Mouse (Mus musculus): ENCODE results near the gene Col7a1. TPM values are rescaled to one million over a fixed set of nuclear protein-coding genes. Genes with fewer than 3 reads are reported as not detected.
A peak's percentile ranks its signal among the peaks of the same experiment; 100 is the strongest.

Gene Col7a1
- polyA plus RNA-seq, 1 experiment from 2014 or later = 1.9 TPM

DNA sequence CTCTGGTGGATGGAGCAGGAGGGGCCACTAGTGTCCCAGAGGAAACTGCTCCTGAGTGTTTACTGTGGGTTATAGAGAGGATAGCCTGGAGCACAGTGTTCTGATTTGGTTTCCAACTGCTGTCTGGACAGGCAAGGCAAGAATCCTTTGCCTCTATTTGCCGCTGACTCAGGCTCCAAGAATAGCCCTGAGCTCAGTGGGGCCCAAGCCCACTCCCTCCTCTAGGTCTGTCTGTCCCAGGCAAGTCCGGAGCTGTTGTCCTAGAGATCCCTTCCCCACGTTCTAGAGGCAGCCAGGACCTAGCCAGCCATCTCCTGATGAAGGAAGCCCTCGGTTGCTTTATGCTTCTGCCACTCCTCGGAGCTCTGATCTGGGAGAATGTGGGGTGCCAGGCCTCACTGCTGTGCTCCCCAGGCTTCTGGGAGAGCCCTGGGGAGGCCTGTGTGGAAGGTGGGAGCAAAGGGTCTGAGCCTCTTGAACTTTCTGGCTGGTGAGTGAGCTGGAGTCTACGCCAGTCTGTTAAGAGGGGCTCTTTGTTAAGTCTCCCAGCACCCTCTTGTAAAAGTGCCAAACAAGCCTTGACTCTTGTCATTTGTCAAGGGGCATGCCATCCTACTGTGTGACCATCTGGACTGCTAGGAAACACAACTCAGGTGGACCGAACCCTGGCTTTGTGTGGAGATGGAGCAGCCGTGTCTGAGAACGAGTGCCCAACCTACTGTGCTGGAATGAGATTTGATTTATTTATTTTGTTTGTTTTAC is 3.2 kb upstream of the Col7a1 start:
- no peak for ATAC-seq (ENCODE audit: low FRiP score, low read depth)

DNA sequence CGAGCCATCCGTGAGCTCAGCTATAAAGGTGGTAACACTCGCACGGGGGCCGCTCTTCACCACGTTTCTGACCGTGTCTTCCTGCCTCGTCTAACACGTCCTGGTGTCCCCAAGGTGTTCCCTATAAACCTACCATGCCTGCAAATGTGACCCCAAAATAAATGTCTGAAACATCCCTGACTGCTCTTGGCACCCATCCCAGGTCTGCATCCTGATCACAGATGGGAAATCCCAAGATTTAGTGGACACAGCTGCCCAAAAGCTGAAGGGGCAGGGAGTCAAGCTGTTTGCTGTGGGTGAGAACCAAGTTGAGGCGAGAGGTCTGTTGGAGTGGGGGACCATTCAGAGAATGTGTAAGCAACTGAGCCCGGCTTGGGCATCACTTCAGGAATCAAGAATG is 1.9 kb downstream of the Col7a1 start:
- Histone ChIP-seq H3K27ac (no peak overlapping the region), H3K9ac (no peak overlapping the region), H3K4me1 (no peaks in the 10 kb centered on the region; the same call in 1 of the 2 replicates), H3K9me3 (no peaks in the 10 kb centered on the region), H3K4me3 (no peak overlapping the region), H3K36me3 (peaks cover 7% of the 10 kb centered on the region), H3K4me2 (replicated peaks) (no peak overlapping the region), H3K27me3 (replicated peaks) (peaks cover 25% of the 10 kb centered on the region)
- ATAC-seq (ENCODE audit: low FRiP score, low read depth) = no peak
- 93% methylated on average over 11 of the region's 11 CpGs for WGBS

More for the DNA sequence above, 3.2 kb upstream of the Col7a1 start:
- no peak overlapping the region for H3K4me2 ChIP-seq (replicated peaks)
- H3K27me3 ChIP-seq (replicated peaks) = peaks cover 25% of the 10 kb centered on the region
- no peak overlapping the region for H3K9ac ChIP-seq
- peaks cover 57% of the 10 kb centered on the region for H3K36me3 ChIP-seq
- no peaks in the 10 kb centered on the region for H3K9me3 ChIP-seq
- no peaks in the 10 kb centered on the region; the same call in 1 of the 2 replicates for H3K4me1 ChIP-seq
- H3K27ac ChIP-seq = no peak overlapping the region
- no peak overlapping the region for H3K4me3 ChIP-seq
- WGBS = 84% methylated on average over 9 of the region's 9 CpGs

- no peak for ATAC-seq (ENCODE audit: low FRiP score, low read depth)
- no peak overlapping the region for H3K4me3 ChIP-seq
- peaks cover 2% of the 10 kb centered on the region; the same call in 1 of the 2 replicates for H3K36me3 ChIP-seq
- no peak overlapping the region for H3K4me2 ChIP-seq (replicated peaks)
- H3K9me3 ChIP-seq = no peaks in the 10 kb centered on the region
- no peak overlapping the region for H3K9ac ChIP-seq
- no peaks in the 10 kb centered on the region; the same call in 1 of the 2 replicates for H3K4me1 ChIP-seq
- 89% methylated on average over 11 of the region's 11 CpGs for WGBS
- H3K27me3 ChIP-seq (replicated peaks) = peaks cover 25% of the 10 kb centered on the region
- H3K27ac ChIP-seq = no peak overlapping the region
Measured at GRCm38 (mm10) chr9:108955846-108956245, 2.5 kb downstream of the Col7a1 start.

DNA sequence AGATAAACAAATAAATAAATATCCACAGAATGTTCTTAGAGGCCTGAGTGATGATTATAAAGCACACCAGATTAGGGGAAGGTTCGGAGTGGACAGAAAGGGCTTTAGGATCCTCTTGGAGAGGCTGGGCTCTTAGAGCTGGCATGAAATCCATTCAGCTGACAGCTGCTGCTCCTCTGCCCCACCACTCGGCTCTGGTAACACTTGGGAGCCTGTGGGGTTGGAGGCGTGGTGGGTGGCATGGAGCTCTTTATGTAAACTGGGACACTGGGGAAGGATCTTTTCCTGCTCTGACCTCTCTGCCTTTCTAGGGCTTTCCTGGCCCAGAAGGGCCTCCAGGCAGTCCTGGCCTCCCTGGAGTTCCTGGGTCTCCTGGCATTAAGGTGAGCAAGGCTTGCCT is 10.2 kb downstream of the Col7a1 start:
- 78% methylated on average over 3 of the region's 3 CpGs for WGBS
- no peak overlapping the region for H3K4me3 ChIP-seq
- no peaks in the 10 kb centered on the region for H3K4me1 ChIP-seq
- H3K9me3 ChIP-seq = no peaks in the 10 kb centered on the region
- no peak overlapping the region for H3K9ac ChIP-seq
- H3K27ac ChIP-seq = no peak overlapping the region
- no peak for ATAC-seq (ENCODE audit: low FRiP score, low read depth)
- no peaks in the 10 kb centered on the region for H3K27me3 ChIP-seq (replicated peaks)
- H3K36me3 ChIP-seq = no peaks in the 10 kb centered on the region
- H3K4me2 ChIP-seq (replicated peaks) = no peak overlapping the region

DNA sequence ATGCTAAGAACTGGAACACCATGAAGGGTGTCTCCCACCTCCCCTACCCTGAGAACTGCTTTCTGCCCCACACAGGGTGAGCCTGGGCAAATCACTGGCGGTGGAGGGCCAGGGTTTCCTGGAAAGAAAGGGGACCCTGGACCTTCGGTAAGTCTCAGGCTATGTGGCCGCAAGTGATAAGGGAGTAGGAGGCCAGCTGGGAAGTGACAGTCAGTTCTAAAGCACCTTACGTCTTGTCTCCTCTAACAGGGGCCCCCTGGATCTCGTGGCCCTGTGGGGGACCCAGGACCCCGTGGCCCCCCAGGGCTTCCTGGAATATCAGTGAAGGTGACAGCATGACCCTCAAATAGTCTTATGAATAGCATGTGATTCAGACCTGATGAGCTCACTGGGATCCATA is 11.0 kb downstream of the Col7a1 start:
- H3K9ac ChIP-seq = no peak overlapping the region
- 84% methylated on average over 6 of the region's 6 CpGs for WGBS
- no peak for ATAC-seq (ENCODE audit: low FRiP score, low read depth)
- no peak overlapping the region for H3K27ac ChIP-seq
- no peaks in the 10 kb centered on the region for H3K36me3 ChIP-seq
- H3K4me3 ChIP-seq = no peak overlapping the region
- H3K27me3 ChIP-seq (replicated peaks) = no peaks in the 10 kb centered on the region
- no peak overlapping the region for H3K4me2 ChIP-seq (replicated peaks)
- no peaks in the 10 kb centered on the region for H3K9me3 ChIP-seq
- H3K4me1 ChIP-seq = no peaks in the 10 kb centered on the region

DNA sequence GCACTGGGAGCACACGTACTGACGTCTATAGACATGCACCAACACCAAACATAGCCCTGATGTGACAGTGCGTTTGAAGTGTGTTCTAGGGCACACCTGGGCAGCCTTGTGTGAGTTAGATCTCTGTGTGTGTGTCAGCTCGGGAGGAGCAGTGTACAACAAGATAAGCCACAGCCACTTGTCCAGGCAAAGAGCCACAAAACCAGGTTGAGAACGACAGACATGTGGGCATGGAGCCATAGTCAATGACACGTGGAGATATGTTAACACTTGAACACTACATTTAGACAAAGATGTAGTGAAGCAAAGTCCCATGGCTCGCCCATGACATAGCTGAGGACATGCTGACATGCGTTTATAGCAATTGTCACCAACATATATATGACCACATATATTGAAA is 17.2 kb downstream of the Col7a1 start:
- ATAC-seq (ENCODE audit: low FRiP score, low read depth) = no peak
- no peaks in the 10 kb centered on the region for H3K4me1 ChIP-seq
- H3K9ac ChIP-seq = no peak overlapping the region
- no peak overlapping the region for H3K27ac ChIP-seq
- H3K4me3 ChIP-seq = no peak overlapping the region
- no peaks in the 10 kb centered on the region for H3K36me3 ChIP-seq
- H3K27me3 ChIP-seq (replicated peaks) = no peaks in the 10 kb centered on the region
- H3K9me3 ChIP-seq = no peaks in the 10 kb centered on the region
- WGBS = 88% methylated on average over 8 of the region's 8 CpGs
- H3K4me2 ChIP-seq (replicated peaks) = no peak overlapping the region

DNA sequence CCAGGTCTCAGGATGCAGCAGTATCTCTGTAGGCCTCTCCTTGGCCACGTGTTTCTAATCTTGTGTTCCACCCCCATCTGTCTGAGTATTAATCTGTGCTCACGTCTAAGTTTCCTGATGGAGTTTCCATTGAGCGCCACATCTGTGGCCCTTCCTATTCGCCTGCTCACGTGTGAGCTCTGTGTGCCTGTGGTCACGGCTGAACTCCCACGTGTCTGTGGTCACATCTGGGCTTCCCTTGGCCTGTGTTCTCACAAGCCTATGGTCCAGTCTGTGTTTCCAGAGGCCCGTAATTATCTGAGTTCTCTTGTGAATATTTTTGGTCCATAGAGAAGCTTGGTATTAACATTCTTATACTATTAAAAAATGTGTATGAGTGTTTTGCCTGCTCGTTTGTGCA is 23.1 kb downstream of the Col7a1 start:
- no peaks in the 10 kb centered on the region for H3K27me3 ChIP-seq (replicated peaks)
- no peak for ATAC-seq (ENCODE audit: low FRiP score, low read depth)
- H3K9ac ChIP-seq = no peak overlapping the region
- no peaks in the 10 kb centered on the region for H3K4me1 ChIP-seq
- H3K4me2 ChIP-seq (replicated peaks) = no peak overlapping the region
- WGBS = 84% methylated on average over 9 of the region's 9 CpGs
- H3K9me3 ChIP-seq = no peaks in the 10 kb centered on the region
- no peaks in the 10 kb centered on the region for H3K36me3 ChIP-seq
- H3K4me3 ChIP-seq = no peak overlapping the region
- no peak overlapping the region for H3K27ac ChIP-seq

DNA sequence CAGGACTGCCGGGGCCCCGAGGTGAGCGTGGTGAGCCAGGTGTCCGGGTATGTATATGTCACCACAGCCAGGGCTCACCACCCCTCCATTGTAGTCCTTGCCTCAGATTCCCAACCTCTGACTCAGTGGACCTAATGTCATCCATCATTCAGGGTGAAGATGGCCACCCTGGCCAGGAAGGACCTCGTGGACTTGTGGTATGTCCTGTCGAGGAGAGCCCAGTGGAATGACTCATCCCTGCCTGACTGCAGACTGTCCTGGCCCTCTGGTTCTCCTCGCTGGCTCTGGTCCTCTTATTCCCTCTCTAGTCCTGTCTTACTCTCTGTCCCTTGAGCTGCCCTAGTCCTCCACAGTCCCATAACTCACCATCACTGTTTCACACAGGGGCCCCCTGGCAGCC is 24.6 kb downstream of the Col7a1 start:
- H3K4me2 ChIP-seq (replicated peaks) = no peak overlapping the region
- 82% methylated on average over 7 of the region's 7 CpGs for WGBS
- no peak overlapping the region for H3K27ac ChIP-seq
- H3K4me3 ChIP-seq = no peak overlapping the region
- no peak for ATAC-seq (ENCODE audit: low FRiP score, low read depth)
- H3K9me3 ChIP-seq = no peaks in the 10 kb centered on the region
- H3K36me3 ChIP-seq = no peaks in the 10 kb centered on the region
- H3K4me1 ChIP-seq = no peaks in the 10 kb centered on the region
- H3K27me3 ChIP-seq (replicated peaks) = no peaks in the 10 kb centered on the region
- no peak overlapping the region for H3K9ac ChIP-seq

DNA sequence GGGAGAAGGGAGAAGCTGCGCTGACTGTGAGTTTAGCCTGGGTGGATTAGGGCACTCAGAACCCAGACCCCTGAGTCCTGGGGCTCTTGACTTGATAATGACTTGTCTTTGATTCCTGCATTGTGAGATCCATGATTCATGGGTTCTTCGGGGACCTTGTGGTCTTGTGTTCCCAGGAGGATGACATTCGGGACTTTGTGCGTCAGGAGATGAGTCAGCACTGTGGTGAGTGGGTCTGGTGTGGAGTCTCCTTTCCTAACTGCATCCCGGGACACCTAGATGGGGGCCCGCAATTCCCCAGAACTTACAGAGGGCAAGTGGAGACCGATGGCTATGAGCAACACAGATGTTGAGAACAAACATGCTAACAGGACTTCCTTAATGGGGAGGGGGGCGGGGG is 29.1 kb downstream of the Col7a1 start:
- no peak overlapping the region for H3K27ac ChIP-seq
- H3K9me3 ChIP-seq = no peaks in the 10 kb centered on the region
- H3K36me3 ChIP-seq = no peaks in the 10 kb centered on the region
- no peaks in the 10 kb centered on the region for H3K4me1 ChIP-seq
- no peak overlapping the region for H3K9ac ChIP-seq
- no peak overlapping the region for H3K4me2 ChIP-seq (replicated peaks)
- H3K4me3 ChIP-seq = no peak overlapping the region
- 84% methylated on average over 8 of the region's 8 CpGs for WGBS
- H3K27me3 ChIP-seq (replicated peaks) = 0 out of 2 replicates have a peak, but pooled peaks cover 4% of the 10 kb centered on the region
- no peak for ATAC-seq (ENCODE audit: low FRiP score, low read depth)

DNA sequence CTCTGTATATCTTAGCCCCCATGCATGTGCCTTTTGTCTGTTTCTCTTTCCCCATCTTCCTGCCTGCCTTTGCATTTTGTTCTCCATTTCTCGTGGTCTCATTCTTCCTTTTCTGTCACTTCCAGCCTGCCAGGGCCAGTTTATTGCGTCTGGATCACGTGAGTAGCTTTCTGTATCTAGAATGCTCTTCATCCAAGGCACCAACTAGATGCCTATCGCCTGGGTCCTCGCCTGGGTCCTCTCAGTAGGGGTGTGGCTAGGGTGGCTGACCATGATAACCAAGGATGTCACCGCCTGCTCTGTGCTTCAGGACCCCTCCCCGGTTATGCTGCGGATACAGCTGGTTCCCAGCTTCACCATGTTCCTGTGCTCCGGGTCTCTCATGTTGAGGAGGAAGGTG is 29.8 kb downstream of the Col7a1 start:
- 80% methylated on average over 9 of the region's 9 CpGs for WGBS
- H3K9me3 ChIP-seq = no peaks in the 10 kb centered on the region
- 0 out of 2 replicates have a peak, but pooled peaks cover 4% of the 10 kb centered on the region for H3K27me3 ChIP-seq (replicated peaks)
- no peak for ATAC-seq (ENCODE audit: low FRiP score, low read depth)
- no peak overlapping the region for H3K4me3 ChIP-seq
- H3K27ac ChIP-seq = no peak overlapping the region
- H3K36me3 ChIP-seq = no peaks in the 10 kb centered on the region
- H3K4me1 ChIP-seq = peaks cover 5% of the 10 kb centered on the region; the same call in 1 of the 2 replicates
- H3K4me2 ChIP-seq (replicated peaks) = no peak overlapping the region
- H3K9ac ChIP-seq = no peak overlapping the region

- peaks cover 7% of the 10 kb centered on the region; the same call in 1 of the 2 replicates for H3K4me1 ChIP-seq
- 84% methylated on average over 4 of the region's 4 CpGs for WGBS
- no peaks in the 10 kb centered on the region for H3K36me3 ChIP-seq
- no peak within 1 kb of the TSS for H3K9ac ChIP-seq
- H3K27me3 ChIP-seq (replicated peaks) = 0 out of 2 replicates have a peak, but pooled peaks cover 4% of the 10 kb centered on the region
- ATAC-seq (ENCODE audit: low FRiP score, low read depth) = no peak
- H3K4me3 ChIP-seq = no peak within 1 kb of the TSS
- H3K4me2 ChIP-seq (replicated peaks) = no peak within 1 kb of the TSS
- no peaks in the 10 kb centered on the region for H3K9me3 ChIP-seq
- H3K27ac ChIP-seq = no peak within 1 kb of the TSS
Measured at GRCm38 (mm10) chr9:108985710-108986109, 32.3 kb downstream of the Col7a1 start, which contains the start of gene Ucn2. Gene Ucn2 (plus strand): TSS chr9:108986010.

DNA sequence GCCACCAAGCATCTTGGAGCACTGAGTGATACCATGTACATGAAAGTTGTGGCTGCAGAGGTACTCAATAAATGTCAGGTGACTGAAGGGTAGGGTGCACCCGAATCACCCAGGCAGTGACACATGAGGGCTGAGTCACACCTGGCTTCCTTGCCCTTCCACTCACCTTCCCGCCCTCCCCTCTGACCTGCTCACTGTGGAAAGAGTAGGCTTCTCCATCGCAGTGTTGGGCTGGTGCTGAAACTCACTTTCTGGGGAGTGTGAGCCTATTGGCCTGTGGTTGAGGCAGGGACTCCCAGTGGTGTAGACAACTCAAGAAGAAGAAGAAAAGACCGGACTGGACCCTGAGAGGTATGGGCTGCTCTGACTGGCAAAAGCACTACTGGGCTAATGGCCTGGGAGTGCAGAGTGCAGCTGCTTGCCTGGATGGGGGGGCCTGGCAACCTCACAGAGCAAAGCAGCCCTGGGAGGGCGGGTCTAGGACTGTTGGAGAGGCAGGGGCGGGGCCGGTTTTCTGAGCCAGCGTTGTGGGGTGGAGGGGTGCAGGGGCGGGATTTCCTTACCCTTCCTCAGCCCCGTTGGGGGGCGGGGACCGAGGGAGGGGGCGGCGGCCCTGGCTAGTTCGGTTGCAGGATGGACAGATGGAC is 34.4 kb downstream of the Col7a1 start:
- no peak overlapping the region for H3K4me3 ChIP-seq
- no peak overlapping the region for H3K9ac ChIP-seq
- ATAC-seq (ENCODE audit: low FRiP score, low read depth) = no peak

More for the DNA sequence above, 34.4 kb downstream of the Col7a1 start:
- Histone ChIP-seq H3K4me1 (peaks cover 16% of the 10 kb centered on the region), H3K36me3 (no peaks in the 10 kb centered on the region), H3K27me3 (replicated peaks) (0 out of 2 replicates have a peak, but pooled peaks cover 4% of the 10 kb centered on the region), H3K27ac (no peak overlapping the region), H3K4me2 (replicated peaks) (peak overlapping the region; percentile 25; the same call in 1 of the 2 replicates), H3K9me3 (no peaks in the 10 kb centered on the region)
- WGBS = 23% methylated on average over 15 of the region's 15 CpGs
